In genomic region chr13:51424647-51425046, GRCm38 (mm10) we compare ENCODE assay signal across 8 mouse cellular contexts. TPM values are rescaled to one million over a fixed set of nuclear protein-coding genes. Genes with fewer than 3 reads are reported as not detected.
DNase-seq lines count a peak whose midpoint lies in the region; ATAC-seq lines count a peak whose summit lies in the region.

No protein-coding gene starts in this region.

- H3K4me1 ChIP-seq in limb, embryonic 11.5 days (ENCODE audit: control insufficient read depth, insufficient read depth, low read length): no peaks in the 10 kb centered on the region

- peak; percentile 61 for DNase-seq in layer of hippocampus, adult 11-12 months (ENCODE audit: low spot score)
- no peak for DNase-seq in layer of hippocampus, adult 8-10 months (ENCODE audit: low spot score in 2 of 2)
- DNase-seq in MN1 (ENCODE audit: low spot score): peak; percentile 68
- peak; percentile 70 to 80 for DNase-seq in cerebellum, postnatal 14 days
- DNase-seq in heart, postnatal 14 days: peak; percentile 65 to 85
- DNase-seq in limb, embryonic 11.5 days (ENCODE audit: low spot score): peak; percentile 86

- 23% methylated on average over 5 of the region's 5 CpGs for WGBS in limb, embryonic 11.5 days

- intact Hi-C loops in heart, postnatal 14 days (cut with DNase I): loop anchor here (1.0 to 5.0 kb wide), 2 partner anchors 193 to 475 kb away; no protein-coding TSS in a partner anchor

- H3K27me3 ChIP-seq in limb, embryonic 11.5 days (ENCODE audit: control insufficient read depth, insufficient read depth, low read length): 0 out of 2 replicates have a peak, but pooled peaks cover 2% of the 10 kb centered on the region

- H3K9ac ChIP-seq in limb, embryonic 11.5 days (ENCODE audit: low read length): no peak overlapping the region

- peak; percentile 23; the same call in 1 of the 2 replicates for ATAC-seq in limb, embryonic 11.5 days (ENCODE audit: insufficient number of reproducible peaks, low FRiP score, low TSS enrichment, low read depth)
- ATAC-seq in monocyte, adult 5-6 weeks (replicated peaks; ENCODE audit: insufficient number of reproducible peaks, low FRiP score, low TSS enrichment, poor library complexity, severe bottlenecking): peak; percentile 50; the same call in 1 of the 2 replicates
- ATAC-seq in erythroblast, adult 5-6 weeks (replicated peaks; ENCODE audit: low FRiP score, poor library complexity, severe bottlenecking): no peak

- no peak overlapping the region for H3K27ac ChIP-seq in limb, embryonic 11.5 days (replicated peaks; ENCODE audit: low read depth, low read length)

- peaks cover 13% of the 10 kb centered on the region for H3K36me3 ChIP-seq in limb, embryonic 11.5 days (ENCODE audit: control insufficient read depth, insufficient read depth, low read length)

- H3K4me2 ChIP-seq in limb, embryonic 11.5 days (ENCODE audit: low read depth, severe bottlenecking): no peak overlapping the region

- no peak overlapping the region for H3K4me3 ChIP-seq in limb, embryonic 11.5 days (ENCODE audit: low read depth, low read length)

- H3K9me3 ChIP-seq in limb, embryonic 11.5 days (ENCODE audit: control insufficient read depth, low read length): no peaks in the 10 kb centered on the region

RNA-seq across cellular contexts. Expression of gene S1pr3, which starts 16.2 kb away (rescaled TPM):
- total RNA-seq in layer of hippocampus, adult 8-10 months (2022): 10 to 100 TPM in 2 of 4 experiments, 1 to 10 TPM in 2; 5.5 to 16.4 (median 11.1) TPM
- 10 to 100 TPM; 17.9 to 18.4 TPM for total RNA-seq in heart, postnatal 14 days (2021)
- polyA plus RNA-seq in limb, embryonic 11.5 days (2014; fragmentation: Nextera tagmentation; extraction: Ambion mirVana): 126 and 129 TPM in 2 replicates
- total RNA-seq in monocyte, adult 5-6 weeks (2017): 0.21 TPM in 1 of 3 replicates, not detected in the others
- total RNA-seq in erythroblast, adult 5-6 weeks (2015; ENCODE audit: low replicate concordance): 0.38 and 0.84 TPM in 2 replicates
- 0.42 and 0.68 TPM in 2 replicates for total RNA-seq in erythroblast, adult 5-6 weeks (2017; ENCODE audit: low replicate concordance)

Comparison
In these comparisons a context has a peak if more than half of its experiments do, and no peak if none do; other contexts are left out.
1. DNase-seq: peak in layer of hippocampus, adult 11-12 months (single experiment), MN1 (single experiment), cerebellum, postnatal 14 days (2 of 2), heart, postnatal 14 days (2 of 2) and limb, embryonic 11.5 days (single experiment); none in layer of hippocampus, adult 8-10 months (0 of 2).